ENCODE assay signal across 9 mouse cellular contexts in the genomic region with DNA sequence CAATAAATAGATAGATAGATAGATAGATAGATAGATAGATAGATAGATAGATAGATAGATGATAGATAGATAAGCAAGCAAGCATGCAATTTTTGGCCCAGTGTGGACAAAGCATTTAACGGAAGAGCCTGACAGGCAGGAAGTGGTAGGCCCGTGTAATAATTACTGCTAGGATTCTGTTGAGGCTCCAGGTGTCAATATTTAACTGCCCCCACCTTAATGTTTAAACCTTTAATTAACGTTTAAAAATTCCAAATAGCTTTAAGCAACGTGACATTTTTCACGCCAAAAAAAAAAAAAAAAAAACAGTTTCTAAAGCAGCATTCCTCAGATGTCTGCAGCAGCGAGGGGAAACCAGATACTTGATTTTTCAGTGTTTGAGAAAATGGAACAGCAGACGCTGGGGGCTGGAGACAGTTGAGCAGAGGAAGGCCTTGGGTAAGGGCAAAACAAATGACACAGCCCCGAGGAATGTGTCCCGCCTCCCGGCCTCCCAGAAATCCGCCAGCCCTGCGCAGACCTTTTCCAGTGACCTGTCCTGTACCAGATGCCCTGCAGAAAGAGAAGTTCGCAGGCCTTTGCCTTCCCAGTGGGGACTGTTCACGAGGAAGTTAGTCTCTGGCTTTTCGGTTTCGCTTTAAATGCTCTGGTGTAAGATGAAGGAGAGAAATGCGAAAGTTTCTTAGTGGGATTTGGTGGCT. TPM values are rescaled to one million over a fixed set of nuclear protein-coding genes. Genes with fewer than 3 reads are reported as not detected.
DNase-seq lines count a peak whose midpoint lies in the region; ATAC-seq and TF ChIP-seq lines count a peak whose summit lies in the region.
"Had no signal": no experiment of that assay in that cellular context is flagged by ENCODE, and none has a peak within 500 bp of the region (broad histone marks: within the 10 kb centered on the region; RNA-seq: fewer than 3 reads in every experiment).

No protein-coding gene starts in this region.

- TF ChIP-seq CTCF in lung, postnatal 0 days (IDR thresholded peaks at IDR 0.05): no peak
- no peak for TF ChIP-seq CTCF in left cerebral cortex, adult 2 months (IDR thresholded peaks at IDR 0.05)

- no peaks in the 10 kb centered on the region for H3K27me3 ChIP-seq in embryonic facial prominence, embryonic 14.5 days (replicated peaks; ENCODE audit: control insufficient read depth, insufficient read depth, low read length)
- H3K27me3 ChIP-seq in intestine, embryonic 16.5 days (replicated peaks; ENCODE audit: control insufficient read depth, insufficient read depth, low read length): no peaks in the 10 kb centered on the region
- H3K27me3 ChIP-seq in lung, postnatal 0 days (replicated peaks; ENCODE audit: insufficient read depth, low read length): no peaks in the 10 kb centered on the region

- H3K4me1 ChIP-seq in embryonic facial prominence, embryonic 14.5 days (ENCODE audit: control insufficient read depth, insufficient read depth, low read length): 0 out of 2 replicates have a peak, but pooled peaks cover 3% of the 10 kb centered on the region
- H3K4me1 ChIP-seq in intestine, embryonic 16.5 days (ENCODE audit: control insufficient read depth, insufficient read depth, low read length): 0 out of 2 replicates have a peak, but pooled peaks cover 2% of the 10 kb centered on the region
- no peaks in the 10 kb centered on the region for H3K4me1 ChIP-seq in lung, postnatal 0 days (ENCODE audit: insufficient read depth, low read depth, low read length)

- DNase-seq in spleen, adult 18-20 months: peak; percentile 22 to 35
- no peak for DNase-seq in spleen, postnatal 14 days (ENCODE audit: low spot score in 2 of 2)
- peak; percentile 77 for DNase-seq in embryonic facial prominence, embryonic 14.5 days (ENCODE audit: low spot score)
- DNase-seq in lung, postnatal 0 days (ENCODE audit: low spot score): peak; percentile 47
- DNase-seq in left cerebral cortex, adult 2 months (ENCODE audit: extremely low spot score in 1 of 2, low spot score in 2 of 2): no peak
- no peak for DNase-seq in left cerebral cortex, postnatal 25 days (ENCODE audit: low spot score in 2 of 2)

- H3K9me3 ChIP-seq in embryonic facial prominence, embryonic 14.5 days (ENCODE audit: control insufficient read depth, low read length): no peaks in the 10 kb centered on the region
- H3K9me3 ChIP-seq in intestine, embryonic 16.5 days (ENCODE audit: control insufficient read depth, low read length): peaks cover 5% of the 10 kb centered on the region; the same call in 1 of the 2 replicates
- no peaks in the 10 kb centered on the region for H3K9me3 ChIP-seq in lung, postnatal 0 days (ENCODE audit: low read length)

- intact Hi-C loops in left cerebral cortex, adult 2 months (cut with DNase I): loop anchor here (5.0 kb wide), 1 partner anchor 37 kb away; a partner anchor contains a TSS
- intact Hi-C loops in left cerebral cortex, postnatal 25 days (cut with DNase I): no loop called here

- peak overlapping the region; percentile 28; the same call in 1 of the 2 replicates for H3K4me2 ChIP-seq in embryonic facial prominence, embryonic 14.5 days (ENCODE audit: low read depth, low read length)
- no peak overlapping the region for H3K4me2 ChIP-seq in intestine, embryonic 16.5 days (ENCODE audit: low read depth, low read length)
- no peak overlapping the region for H3K4me2 ChIP-seq in lung, postnatal 0 days (replicated peaks; ENCODE audit: low read depth, low read length)

- WGBS in embryonic facial prominence, embryonic 14.5 days: 36% methylated on average over 17 of the region's 17 CpGs
- WGBS in intestine, embryonic 16.5 days: 43% methylated on average over 17 of the region's 17 CpGs
- WGBS in lung, postnatal 0 days: 43% methylated on average over 17 of the region's 17 CpGs

- TF ChIP-seq EP300 in lung, postnatal 0 days (IDR thresholded peaks at IDR 0.05): no peak

- peak overlapping the region; percentile 34; the same call in 1 of the 2 replicates for H3K9ac ChIP-seq in embryonic facial prominence, embryonic 14.5 days (ENCODE audit: low read depth, low read length)
- H3K9ac ChIP-seq in intestine, embryonic 16.5 days (ENCODE audit: low read depth, low read length): no peak overlapping the region; the same call in 1 of the 2 replicates
- no peak overlapping the region for H3K9ac ChIP-seq in lung, postnatal 0 days (replicated peaks; ENCODE audit: low read depth)
- H3K9ac ChIP-seq: liver, embryonic 14.5 days had no signal

- H3K36me3 ChIP-seq in embryonic facial prominence, embryonic 14.5 days (ENCODE audit: control insufficient read depth, insufficient read depth, low read length): no peaks in the 10 kb centered on the region
- no peaks in the 10 kb centered on the region for H3K36me3 ChIP-seq in intestine, embryonic 16.5 days (ENCODE audit: control insufficient read depth, insufficient read depth, low read length)
- no peaks in the 10 kb centered on the region for H3K36me3 ChIP-seq in lung, postnatal 0 days (ENCODE audit: insufficient read depth, low read length)

- peak; percentile 59; the same call in 1 of the 2 replicates for ATAC-seq in embryonic facial prominence, embryonic 14.5 days (ENCODE audit: low read depth)
- peak; percentile 44; the same call in 1 of the 2 replicates for ATAC-seq in intestine, embryonic 16.5 days
- peak; percentile 44 for ATAC-seq in lung, postnatal 0 days
- no peak for ATAC-seq in cerebellum, adult (ENCODE audit: insufficient number of reproducible peaks, low FRiP score, low TSS enrichment)

- H3K27ac ChIP-seq in embryonic facial prominence, embryonic 14.5 days (replicated peaks; ENCODE audit: low read depth, low read length): peak overlapping the region; percentile 85
- H3K27ac ChIP-seq in intestine, embryonic 16.5 days (ENCODE audit: low read length): peak overlapping the region; percentile 77
- H3K27ac ChIP-seq in lung, postnatal 0 days (ENCODE audit: low read length): no peak overlapping the region
- no peak overlapping the region for H3K27ac ChIP-seq in left cerebral cortex, adult 2 months
- H3K27ac ChIP-seq: liver, embryonic 14.5 days had no signal

- no peak overlapping the region for H3K4me3 ChIP-seq in embryonic facial prominence, embryonic 14.5 days (ENCODE audit: low read depth, low read length)
- no peak overlapping the region for H3K4me3 ChIP-seq in intestine, embryonic 16.5 days (ENCODE audit: low read length)
- no peak overlapping the region for H3K4me3 ChIP-seq in lung, postnatal 0 days (ENCODE audit: low read depth, low read length)
- H3K4me3 ChIP-seq in left cerebral cortex, adult 2 months: no peak overlapping the region

RNA-seq across cellular contexts. Expression of a gene that starts 35.6 kb away (rescaled TPM):
- polyA plus RNA-seq in embryonic facial prominence, embryonic 14.5 days (2014; fragmentation: Nextera tagmentation; extraction: Ambion mirVana): 212 and 235 TPM in 2 replicates
- 146 and 157 TPM in 2 replicates for polyA plus RNA-seq in intestine, embryonic 16.5 days (2015; fragmentation: Nextera tagmentation; extraction: Ambion mirVana)
- polyA plus RNA-seq in lung, postnatal 0 days (2015; fragmentation: Nextera tagmentation; extraction: Ambion mirVana): 153 and 160 TPM in 2 replicates
- total RNA-seq in left cerebral cortex, adult 2 months (2021): 10 to 100 TPM; 70.8 to 82.2 TPM
- 10 to 100 TPM; 74.3 to 80.1 TPM for total RNA-seq in left cerebral cortex, postnatal 25 days (2021)

RNA-seq across cellular contexts. Expression of a gene that starts 53.7 kb away (rescaled TPM):
- polyA plus RNA-seq in embryonic facial prominence, embryonic 14.5 days (2014; fragmentation: Nextera tagmentation; extraction: Ambion mirVana): 158 and 162 TPM in 2 replicates
- polyA plus RNA-seq in intestine, embryonic 16.5 days (2015; fragmentation: Nextera tagmentation; extraction: Ambion mirVana): 165 and 171 TPM in 2 replicates
- polyA plus RNA-seq in lung, postnatal 0 days (2015; fragmentation: Nextera tagmentation; extraction: Ambion mirVana): 139 and 145 TPM in 2 replicates
- 10 to 100 TPM; 41.1 to 41.7 TPM for total RNA-seq in left cerebral cortex, adult 2 months (2021)
- total RNA-seq in left cerebral cortex, postnatal 25 days (2021): 10 to 100 TPM; 46.8 to 48.4 TPM

Comparison
In these comparisons a context has a peak if more than half of its experiments do, and no peak if none do; other contexts are left out.
1. DNase-seq: peak in spleen, adult 18-20 months (2 of 2), embryonic facial prominence, embryonic 14.5 days (single experiment) and lung, postnatal 0 days (single experiment); none in spleen, postnatal 14 days (0 of 2), left cerebral cortex, adult 2 months (0 of 2) and left cerebral cortex, postnatal 25 days (0 of 2).
2. H3K27ac ChIP-seq: peak in embryonic facial prominence, embryonic 14.5 days (single experiment) and intestine, embryonic 16.5 days (single experiment); none in lung, postnatal 0 days (single experiment) and left cerebral cortex, adult 2 months (single experiment).